Mouse (Mus musculus): Measurements from ENCODE around the gene D10Wsu102e.

GRCm38 (mm10) chr10:83343171-83343570 is 16.9 kb upstream of the D10Wsu102e start:
- TF ChIP-seq EP300 (optimal IDR thresholded peaks at IDR 0.05) (no peak), CTCF (IDR thresholded peaks at IDR 0.05; ENCODE audit: low read depth) (no peak)
